Mouse (Mus musculus) embryonic facial prominence, embryonic 10.5 days (tissue): Measurements from ENCODE around the gene Arhgef1. TPM values are rescaled to one million over a fixed set of nuclear protein-coding genes. Genes with fewer than 3 reads are reported as not detected.

Experiments
- DNase-seq: peaks from one replicate; pipeline ENCODE4 v3.0.0-alpha.2; 2017; ENCODE audit warnings: low spot score
- H3K27ac ChIP-seq: fragments of 300-500 bp; sonication (generic); replicated peaks from 2 replicates; pipeline ENCODE4 v1.5.1; 2016; ENCODE audit warnings: mild to moderate bottlenecking
- H3K27me3 ChIP-seq: fragments of 300-500 bp; sonication (generic); replicated peaks from 2 replicates; pipeline ENCODE4 v1.6.1; 2016; ENCODE audit warnings: low read depth, mild to moderate bottlenecking; ENCODE audit not compliant: poor library complexity, severe bottlenecking
- H3K36me3 ChIP-seq: fragments of 300-500 bp; sonication (generic); replicated peaks from 2 replicates; pipeline ENCODE4 v1.6.1; 2016; ENCODE audit warnings: mild to moderate bottlenecking, moderate library complexity
- H3K4me1 ChIP-seq: fragments of 300-500 bp; sonication (generic); 2 replicates; pipeline ENCODE4 v1.6.1; 2016
- H3K4me3 ChIP-seq: fragments of 300-500 bp; sonication (generic); 2 replicates; pipeline ENCODE4 v1.5.1; 2016; ENCODE audit warnings: mild to moderate bottlenecking, moderate library complexity
- H3K9me3 ChIP-seq: fragments of 300-500 bp; sonication (generic); 2 replicates; pipeline ENCODE4 v1.6.1; 2016; ENCODE audit warnings: mild to moderate bottlenecking
- WGBS: fragments of 180-500 bp; shearing (Covaris S2); methylation state at CpG from one replicate; pipeline ENCODE4 v1.1.7; 2016; 5-methylcytosine and 5-hydroxymethylcytosine counted together
- polyA plus RNA-seq: library from polyadenylated mRNA; unstranded; fragments of >200 nt; fragmentation: Nextera tagmentation; extraction: Ambion mirVana; gene quantifications from 2 replicates; pipeline ENCODE4 v1.2.1, GENCODE M21; 2016

Gene Arhgef1
- polyA plus RNA-seq, 1 experiment from 2014 or later: 87.0 TPM

GRCm38 (mm10) chr7:24918763-24919323, 16.1 kb downstream of the Arhgef1 start:
- 91% methylated on average over 20 of the region's 20 CpGs for WGBS
- Histone ChIP-seq H3K27ac (no peak overlapping the region), H3K36me3 (peaks cover 77% of the 10 kb centered on the region), H3K27me3 (no peaks in the 10 kb centered on the region), H3K4me3 (no peak overlapping the region), H3K4me1 (peaks cover 11% of the 10 kb centered on the region; the same call in 1 of the 2 replicates), H3K9me3 (no peaks in the 10 kb centered on the region)
- DNase-seq: no peak

- Histone ChIP-seq H3K36me3 (peaks cover 86% of the 10 kb centered on the region), H3K27ac (no peak overlapping the region), H3K4me1 (peaks cover 11% of the 10 kb centered on the region; the same call in 1 of the 2 replicates), H3K27me3 (no peaks in the 10 kb centered on the region), H3K9me3 (peaks cover 3% of the 10 kb centered on the region; the same call in 1 of the 2 replicates), H3K4me3 (no peak overlapping the region)
- DNase-seq: no peak
- 90% methylated on average over 9 of the region's 9 CpGs for WGBS
Measured at GRCm38 (mm10) chr7:24919728-24920127, 17.0 kb downstream of the Arhgef1 start.

DNA sequence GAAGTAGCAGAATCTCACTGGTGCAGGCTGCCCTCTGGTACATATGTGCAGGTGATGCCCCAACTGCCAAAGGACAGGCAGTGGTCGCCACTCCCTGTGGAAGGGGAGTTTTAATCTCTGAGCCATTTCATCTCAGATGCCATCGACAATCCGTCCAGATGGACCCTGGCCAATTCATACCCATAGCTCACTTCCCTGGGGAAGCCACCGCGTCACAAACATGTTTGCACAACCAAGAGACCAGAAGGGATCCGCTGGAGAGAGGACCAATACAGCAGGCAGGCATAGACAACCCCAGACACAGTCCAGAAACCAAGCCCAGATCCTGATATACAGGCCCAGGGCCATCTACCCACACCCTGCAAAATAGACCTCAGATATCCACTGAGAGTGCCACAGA, 27.8 kb downstream of the Arhgef1 start:
- Histone ChIP-seq H3K4me3 (no peak overlapping the region), H3K4me1 (peaks cover 54% of the 10 kb centered on the region)
- WGBS: 52% methylated on average over 6 of the region's 6 CpGs

GRCm38 (mm10) chr7:24931651-24932050, 28.9 kb downstream of the Arhgef1 start:
- H3K27me3 ChIP-seq: peaks cover 100% of the 10 kb centered on the region
- WGBS: under 1% methylated on average over 15 of the region's 15 CpGs
- H3K27ac ChIP-seq: no peak overlapping the region
- H3K4me3 ChIP-seq: peak overlapping the region; percentile 27
- peaks cover 11% of the 10 kb centered on the region for H3K36me3 ChIP-seq
- no peaks in the 10 kb centered on the region for H3K9me3 ChIP-seq
- no peak for DNase-seq
- H3K4me1 ChIP-seq: peaks cover 54% of the 10 kb centered on the region

More for the DNA sequence above, 27.8 kb downstream of the Arhgef1 start:
- no peak for DNase-seq
- peaks cover 89% of the 10 kb centered on the region for H3K27me3 ChIP-seq
- no peak overlapping the region for H3K27ac ChIP-seq
- no peaks in the 10 kb centered on the region for H3K9me3 ChIP-seq
- H3K36me3 ChIP-seq: peaks cover 23% of the 10 kb centered on the region

GRCm38 (mm10) chr7:24943641-24944040, 40.9 kb downstream of the Arhgef1 start:
- 4% methylated on average over 6 of the region's 6 CpGs for WGBS
- H3K9me3 ChIP-seq: no peaks in the 10 kb centered on the region
- peaks cover 19% of the 10 kb centered on the region for H3K4me1 ChIP-seq
- H3K4me3 ChIP-seq: peak overlapping the region; percentile 57; the same call in 1 of the 2 replicates
- H3K27me3 ChIP-seq: peaks cover 100% of the 10 kb centered on the region
- H3K36me3 ChIP-seq: no peaks in the 10 kb centered on the region
- H3K27ac ChIP-seq: no peak overlapping the region
- DNase-seq: no peak

DNA sequence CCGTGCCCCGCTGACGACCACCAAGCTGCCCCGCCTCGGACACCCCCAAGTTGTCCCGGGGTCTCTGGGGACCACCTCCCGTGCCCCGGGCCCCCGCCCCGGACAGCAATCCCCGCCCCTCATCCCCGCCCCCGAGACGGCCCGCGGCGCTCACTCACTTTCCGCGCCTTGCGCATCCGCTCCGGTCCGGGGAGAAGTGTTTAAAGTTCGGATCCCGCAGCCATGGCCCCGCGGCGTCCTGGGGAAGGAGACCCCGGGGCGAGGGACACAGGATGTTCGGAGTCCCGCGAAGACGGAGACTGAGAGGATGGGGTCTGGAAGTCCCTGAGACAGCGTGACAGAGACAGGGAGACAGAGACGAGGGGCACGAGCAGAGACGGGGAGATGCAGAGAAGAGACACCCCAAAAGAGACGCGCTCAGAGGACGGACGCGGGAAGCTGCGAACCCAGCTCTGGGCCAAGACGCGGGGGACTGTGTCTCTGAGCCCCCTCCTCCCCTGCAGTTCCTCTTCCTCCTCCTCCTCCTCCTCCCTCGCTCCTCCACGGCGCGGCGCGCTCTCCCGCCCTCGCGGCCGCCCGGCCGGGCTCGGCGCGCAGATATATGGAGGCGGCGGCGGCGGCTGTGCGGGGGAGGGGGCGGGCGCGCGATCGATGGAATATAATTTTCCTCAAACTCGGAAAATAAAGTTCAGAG, 41.7 kb downstream of the Arhgef1 start, which contains the start of gene Gm4881:
Gene Gm4881 (minus strand): TSS at position 238 of the 694 bp plus-strand sequence.
- H3K9me3 ChIP-seq: no peaks in the 10 kb centered on the region
- H3K27ac ChIP-seq: no peak within 1 kb of the TSS
- DNase-seq: peak; percentile 49
- under 1% methylated on average over 72 of the region's 72 CpGs for whole genome bisulfite sequencing
- H3K4me3 ChIP-seq: peak within 1 kb of the TSS; percentile 57
- H3K4me1 ChIP-seq: peaks cover 23% of the 10 kb centered on the region
- peaks cover 100% of the 10 kb centered on the region for H3K27me3 ChIP-seq
- H3K36me3 ChIP-seq: no peaks in the 10 kb centered on the region

- Histone ChIP-seq H3K27ac (no peak overlapping the region), H3K4me1 (peaks cover 40% of the 10 kb centered on the region), H3K27me3 (peaks cover 100% of the 10 kb centered on the region), H3K36me3 (no peaks in the 10 kb centered on the region), H3K4me3 (no peak overlapping the region), H3K9me3 (no peaks in the 10 kb centered on the region)
- no peak for DNase-seq
- WGBS: 2% methylated on average over 7 of the region's 7 CpGs
Measured at GRCm38 (mm10) chr7:24947316-24948048, 44.8 kb downstream of the Arhgef1 start.

GRCm38 (mm10) chr7:24948774-24949173, 46.1 kb downstream of the Arhgef1 start:
- DNase-seq: no peak
- Histone ChIP-seq H3K4me3 (peak overlapping the region; percentile 25; the same call in 1 of the 2 replicates), H3K36me3 (no peaks in the 10 kb centered on the region), H3K9me3 (no peaks in the 10 kb centered on the region), H3K27ac (no peak overlapping the region), H3K4me1 (peaks cover 35% of the 10 kb centered on the region), H3K27me3 (peaks cover 100% of the 10 kb centered on the region)
- 3% methylated on average over 29 of the region's 29 CpGs for WGBS

- Histone ChIP-seq H3K27ac (no peak overlapping the region), H3K4me1 (peaks cover 39% of the 10 kb centered on the region)
- WGBS: under 1% methylated on average over 8 of the region's 8 CpGs
Measured at GRCm38 (mm10) chr7:24949958-24950623, 47.4 kb downstream of the Arhgef1 start.

DNA sequence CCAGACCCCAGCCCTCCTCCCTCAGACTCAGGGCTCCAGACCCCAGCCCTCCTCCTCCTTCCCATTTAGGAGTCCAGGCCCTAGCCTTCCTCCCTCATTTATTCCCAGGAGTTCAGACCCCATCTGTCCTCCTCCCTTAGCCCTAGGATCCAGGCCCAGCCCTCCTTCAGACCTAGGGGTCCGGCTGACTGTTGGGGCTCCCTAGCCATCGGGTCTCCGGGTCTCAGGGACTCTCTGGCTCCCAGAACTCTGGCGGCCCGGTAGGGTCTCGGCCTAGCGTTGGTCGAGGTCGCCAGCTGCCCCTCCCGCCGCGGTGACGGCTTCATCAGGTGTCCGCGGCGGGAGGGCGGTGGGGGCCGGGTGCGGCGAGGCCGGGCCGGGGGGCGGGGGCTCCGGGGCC, 51.3 kb downstream of the Arhgef1 start:
- H3K9me3 ChIP-seq: no peaks in the 10 kb centered on the region
- peaks cover 36% of the 10 kb centered on the region for H3K4me1 ChIP-seq
- no peak for DNase-seq
- peaks cover 86% of the 10 kb centered on the region for H3K27me3 ChIP-seq
- under 1% methylated on average over 24 of the region's 24 CpGs for WGBS
- no peaks in the 10 kb centered on the region for H3K36me3 ChIP-seq
- peak overlapping the region; percentile 58 for H3K4me3 ChIP-seq
- H3K27ac ChIP-seq: peak overlapping the region; percentile 71

More at GRCm38 (mm10) chr7:24949958-24950623, 47.4 kb downstream of the Arhgef1 start:
- Histone ChIP-seq H3K36me3 (no peaks in the 10 kb centered on the region), H3K9me3 (no peaks in the 10 kb centered on the region), H3K4me3 (no peak overlapping the region; the same call in 1 of the 2 replicates), H3K27me3 (peaks cover 100% of the 10 kb centered on the region)
- peak; percentile 89 for DNase-seq

- DNase-seq: peak; percentile 45
- 1% methylated on average over 30 of the region's 30 CpGs for WGBS
- H3K9me3 ChIP-seq: no peaks in the 10 kb centered on the region
- H3K36me3 ChIP-seq: no peaks in the 10 kb centered on the region
- H3K4me1 ChIP-seq: peaks cover 33% of the 10 kb centered on the region
- peak overlapping the region; percentile 58 for H3K4me3 ChIP-seq
- H3K27ac ChIP-seq: peak overlapping the region; percentile 71
- peaks cover 81% of the 10 kb centered on the region for H3K27me3 ChIP-seq
Measured at GRCm38 (mm10) chr7:24954450-24954849, 51.7 kb downstream of the Arhgef1 start.

GRCm38 (mm10) chr7:24955226-24955625, 52.5 kb downstream of the Arhgef1 start:
- Histone ChIP-seq H3K4me3 (peak overlapping the region; percentile 58), H3K27me3 (peaks cover 73% of the 10 kb centered on the region), H3K4me1 (peaks cover 28% of the 10 kb centered on the region), H3K36me3 (no peaks in the 10 kb centered on the region), H3K9me3 (no peaks in the 10 kb centered on the region), H3K27ac (no peak overlapping the region)
- 2% methylated on average over 33 of the region's 33 CpGs for WGBS
- DNase-seq: no peak
